Mouse (Mus musculus): ENCODE measurements around the gene Mtus2. TPM values are rescaled to one million over a fixed set of nuclear protein-coding genes. Genes with fewer than 3 reads are reported as not detected.

Gene Mtus2
- 0.73 TPM for polyA plus RNA-seq (2014; fragmentation: Illumina TruSeq; extraction: RNeasy Lipid Tissue Mini Kit (QIAGEN cat#74804); ENCODE audit: low read depth, low replicate concordance)

DNA sequence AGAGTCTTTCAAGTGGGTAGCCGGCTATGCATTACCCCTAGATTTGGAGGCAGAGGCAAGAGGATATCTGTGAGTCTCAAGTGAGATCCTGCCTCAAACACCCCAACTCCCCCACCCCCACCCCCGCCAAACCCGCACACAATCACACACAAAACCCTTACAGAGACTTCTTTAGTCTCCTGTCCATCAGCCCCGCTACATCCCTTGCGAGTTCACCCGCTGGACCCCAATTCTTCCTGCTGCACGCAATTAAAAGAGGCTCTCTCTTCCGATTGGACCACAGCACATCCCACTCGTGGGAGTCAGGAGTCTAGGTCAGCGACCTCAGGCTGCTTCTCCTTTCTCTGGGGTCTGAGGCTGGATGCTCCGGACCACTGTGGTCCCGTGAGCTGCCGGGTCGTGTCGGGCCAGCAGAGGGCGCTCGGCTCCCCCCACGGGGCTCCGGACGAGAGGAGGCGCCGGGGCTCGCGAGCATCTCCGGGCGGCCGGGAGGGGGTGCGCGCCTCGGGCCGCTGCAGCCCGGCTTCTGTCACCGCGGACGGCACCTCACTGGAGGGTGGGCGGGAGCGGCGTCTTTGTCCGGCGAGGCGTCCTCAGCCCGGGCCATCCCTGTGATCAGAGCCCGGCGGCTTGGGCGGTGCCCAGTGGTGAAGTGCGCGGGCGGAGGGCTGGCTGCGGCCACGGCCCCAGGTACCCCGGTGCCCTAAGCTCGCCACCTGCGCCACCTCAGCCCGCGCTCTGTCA lies at the start of gene Mtus2:
Mtus2 (plus strand) TSS at position 500 of the 744 bp plus-strand sequence.

Other genes starting within 250 kb of the Mtus2 start
- gene Flt1, start 231.3 kb upstream of the Mtus2 start, polyA plus RNA-seq (2014; fragmentation: Illumina TruSeq; extraction: RNeasy Lipid Tissue Mini Kit (QIAGEN cat#74804); ENCODE audit: low read depth, low replicate concordance): 38.4 TPM
- gene Pomp, start 96.9 kb upstream of the Mtus2 start, polyA plus RNA-seq (2014; fragmentation: Illumina TruSeq; extraction: RNeasy Lipid Tissue Mini Kit (QIAGEN cat#74804); ENCODE audit: low read depth, low replicate concordance): 50.3 TPM
- 11.0 TPM for gene Slc46a3, start 62.5 kb upstream of the Mtus2 start, polyA plus RNA-seq (2014; fragmentation: Illumina TruSeq; extraction: RNeasy Lipid Tissue Mini Kit (QIAGEN cat#74804); ENCODE audit: low read depth, low replicate concordance)

Data from kidney, adult 10 weeks (tissue).